Mouse (Mus musculus) lung, embryonic 15.5 days (tissue): ENCODE results near the gene Sesn1. TPM values are rescaled to one million over a fixed set of nuclear protein-coding genes. Genes with fewer than 3 reads are reported as not detected.
"Not testable (repeated sequence)": the region's sequence is repeated elsewhere in the genome, so short reads cannot be mapped to it uniquely, and the experiment has no call there.

Source experiments
- ATAC-seq: fragments of 200-750 bp; cut with Nextera tagmentation; 2 replicates; pipeline ENCODE4 v1.8.0; 2017; ENCODE audit warnings: moderate number of reproducible peaks, borderline replicate concordance; ENCODE audit not compliant: low FRiP score, low TSS enrichment; ENCODE audit errors: extremely low read depth
- H3K27ac ChIP-seq: fragments of 300-500 bp; sonication (generic); 2 replicates; pipeline ENCODE4 v1.5.1; 2015; ENCODE audit warnings: moderate library complexity, mild to moderate bottlenecking, inconsistent platforms
- H3K27me3 ChIP-seq: fragments of 300-500 bp; sonication (generic); 2 replicates; pipeline ENCODE4 v1.6.1; 2015; ENCODE audit warnings: inconsistent platforms
- H3K36me3 ChIP-seq: fragments of 300-500 bp; sonication (generic); 2 replicates; pipeline ENCODE4 v1.6.1; 2015; ENCODE audit warnings: inconsistent platforms
- H3K4me1 ChIP-seq: fragments of 300-500 bp; sonication (generic); 2 replicates; pipeline ENCODE4 v1.6.1; 2015; ENCODE audit warnings: inconsistent platforms
- H3K4me2 ChIP-seq: fragments of 300-500 bp; sonication (generic); 2 replicates; pipeline ENCODE4 v1.6.1; 2015; ENCODE audit warnings: inconsistent platforms, mild to moderate bottlenecking, moderate library complexity
- H3K4me3 ChIP-seq: fragments of 300-500 bp; sonication (generic); 2 replicates; pipeline ENCODE4 v1.5.1; 2015; ENCODE audit warnings: mild to moderate bottlenecking, inconsistent platforms
- H3K9ac ChIP-seq: fragments of 300-500 bp; sonication (generic); 2 replicates; pipeline ENCODE4 v1.6.1; 2015; ENCODE audit warnings: inconsistent platforms
- H3K9me3 ChIP-seq: fragments of 300-500 bp; sonication (generic); 2 replicates; pipeline ENCODE4 v1.6.1; 2016; ENCODE audit warnings: inconsistent platforms
- WGBS: fragments of 180-500 bp; shearing (Covaris S2); methylation state at CpG from one replicate; pipeline ENCODE4 v1.1.7; 2015; 5-methylcytosine and 5-hydroxymethylcytosine counted together
- polyA plus RNA-seq: library from polyadenylated mRNA; unstranded; fragments of >200 nt; fragmentation: Nextera tagmentation; extraction: Ambion mirVana; gene quantifications from 2 replicates; pipeline ENCODE4 v1.2.1, GENCODE M21; 2015

Sesn1 gene
- polyA plus RNA-seq, 1 experiment from 2014 or later: 33.2 TPM

GRCm38 (mm10) chr10:41823282-41823675, 13.5 kb downstream of the Sesn1 start:
- H3K27me3 ChIP-seq, H3K4me2 ChIP-seq, H3K4me3 ChIP-seq, ATAC-seq, H3K9me3 ChIP-seq, H3K9ac ChIP-seq, H3K36me3 ChIP-seq, H3K4me1 ChIP-seq, H3K27ac ChIP-seq: not testable (repeated sequence)
- 91% methylated on average over 4 of the region's 4 CpGs for WGBS

- H3K4me2 ChIP-seq: no peak overlapping the region
- H3K27me3 ChIP-seq: no peaks in the 10 kb centered on the region
- H3K27ac ChIP-seq: no peak overlapping the region
- no peak overlapping the region for H3K4me3 ChIP-seq
- H3K9me3 ChIP-seq: no peaks in the 10 kb centered on the region
- H3K9ac ChIP-seq: no peak overlapping the region
- 55% methylated on average over 4 of the region's 4 CpGs for WGBS
- ATAC-seq: no peak
- no peaks in the 10 kb centered on the region for H3K36me3 ChIP-seq
- H3K4me1 ChIP-seq: no peaks in the 10 kb centered on the region
Measured at GRCm38 (mm10) chr10:41823916-41824315, 14.2 kb downstream of the Sesn1 start.

GRCm38 (mm10) chr10:41825041-41825440, 15.3 kb downstream of the Sesn1 start:
- Histone ChIP-seq H3K4me1 (no peaks in the 10 kb centered on the region), H3K4me2 (no peak overlapping the region), H3K27ac (no peak overlapping the region), H3K4me3 (no peak overlapping the region), H3K9me3 (no peaks in the 10 kb centered on the region), H3K9ac (no peak overlapping the region), H3K27me3 (no peaks in the 10 kb centered on the region), H3K36me3 (no peaks in the 10 kb centered on the region)
- ATAC-seq: no peak
- 86% methylated on average over 10 of the region's 10 CpGs for WGBS

- WGBS: 83% methylated on average over 4 of the region's 4 CpGs
- no peak overlapping the region for H3K4me3 ChIP-seq
- no peak overlapping the region for H3K4me2 ChIP-seq
- H3K27ac ChIP-seq: no peak overlapping the region
- H3K9ac ChIP-seq: no peak overlapping the region
- no peaks in the 10 kb centered on the region for H3K27me3 ChIP-seq
- no peak for ATAC-seq
- no peaks in the 10 kb centered on the region for H3K36me3 ChIP-seq
- no peaks in the 10 kb centered on the region for H3K9me3 ChIP-seq
- no peaks in the 10 kb centered on the region for H3K4me1 ChIP-seq
Measured at GRCm38 (mm10) chr10:41825996-41826395, 16.3 kb downstream of the Sesn1 start.

- Histone ChIP-seq H3K4me1 (no peaks in the 10 kb centered on the region), H3K27me3 (no peaks in the 10 kb centered on the region), H3K4me2 (no peak overlapping the region), H3K9me3 (no peaks in the 10 kb centered on the region), H3K4me3 (no peak overlapping the region), H3K9ac (no peak overlapping the region), H3K36me3 (no peaks in the 10 kb centered on the region), H3K27ac (no peak overlapping the region)
- no peak for ATAC-seq
- WGBS: 76% methylated on average over 6 of the region's 6 CpGs
Measured at GRCm38 (mm10) chr10:41826526-41827116, 16.9 kb downstream of the Sesn1 start.

GRCm38 (mm10) chr10:41827784-41828183, 18.0 kb downstream of the Sesn1 start:
- H3K36me3 ChIP-seq: no peaks in the 10 kb centered on the region
- ATAC-seq: no peak
- no peaks in the 10 kb centered on the region for H3K9me3 ChIP-seq
- WGBS: 86% methylated on average over 4 of the region's 4 CpGs
- H3K4me1 ChIP-seq: no peaks in the 10 kb centered on the region
- H3K27me3 ChIP-seq: no peaks in the 10 kb centered on the region
- no peak overlapping the region for H3K9ac ChIP-seq
- H3K27ac ChIP-seq: no peak overlapping the region
- H3K4me2 ChIP-seq: no peak overlapping the region
- H3K4me3 ChIP-seq: no peak overlapping the region

- WGBS: 81% methylated on average over 5 of the region's 5 CpGs
- Histone ChIP-seq H3K36me3 (no peaks in the 10 kb centered on the region), H3K9me3 (no peaks in the 10 kb centered on the region), H3K4me1 (no peaks in the 10 kb centered on the region), H3K27ac (no peak overlapping the region), H3K4me3 (no peak overlapping the region), H3K9ac (no peak overlapping the region), H3K4me2 (no peak overlapping the region), H3K27me3 (no peaks in the 10 kb centered on the region)
- no peak for ATAC-seq
Measured at GRCm38 (mm10) chr10:41829191-41829590, 19.5 kb downstream of the Sesn1 start.

- H3K4me2 ChIP-seq: no peak overlapping the region
- no peak for ATAC-seq
- H3K4me1 ChIP-seq: no peaks in the 10 kb centered on the region
- no peaks in the 10 kb centered on the region for H3K9me3 ChIP-seq
- 85% methylated on average over 2 of the region's 2 CpGs for WGBS
- H3K27ac ChIP-seq: no peak overlapping the region
- H3K27me3 ChIP-seq: no peaks in the 10 kb centered on the region
- H3K36me3 ChIP-seq: no peaks in the 10 kb centered on the region
- no peak overlapping the region for H3K9ac ChIP-seq
- H3K4me3 ChIP-seq: no peak overlapping the region
Measured at GRCm38 (mm10) chr10:41829980-41830379, 20.2 kb downstream of the Sesn1 start.

- Histone ChIP-seq H3K4me3 (no peak overlapping the region), H3K27ac (no peak overlapping the region), H3K9ac (no peak overlapping the region), H3K36me3 (no peaks in the 10 kb centered on the region), H3K4me1 (no peaks in the 10 kb centered on the region), H3K9me3 (no peaks in the 10 kb centered on the region), H3K27me3 (no peaks in the 10 kb centered on the region), H3K4me2 (no peak overlapping the region)
- no peak for ATAC-seq
- WGBS: 74% methylated on average over 4 of the region's 4 CpGs
Measured at GRCm38 (mm10) chr10:41830445-41830844, 20.7 kb downstream of the Sesn1 start.

- no peak for ATAC-seq
- Histone ChIP-seq H3K9ac (no peak overlapping the region), H3K4me2 (no peak overlapping the region), H3K9me3 (no peaks in the 10 kb centered on the region), H3K4me1 (no peaks in the 10 kb centered on the region), H3K36me3 (no peaks in the 10 kb centered on the region), H3K27me3 (no peaks in the 10 kb centered on the region), H3K27ac (no peak overlapping the region), H3K4me3 (no peak overlapping the region)
- WGBS: 49% methylated on average over 9 of the region's 9 CpGs
Measured at GRCm38 (mm10) chr10:41830851-41831522, 21.3 kb downstream of the Sesn1 start.

GRCm38 (mm10) chr10:41832191-41832590, 22.5 kb downstream of the Sesn1 start:
- WGBS: 51% methylated on average over 6 of the region's 6 CpGs
- H3K27me3 ChIP-seq: no peaks in the 10 kb centered on the region

GRCm38 (mm10) chr10:41834131-41834530, 24.4 kb downstream of the Sesn1 start:
- H3K4me1 ChIP-seq: no peaks in the 10 kb centered on the region
- H3K4me3 ChIP-seq: no peak overlapping the region
- H3K27ac ChIP-seq: no peak overlapping the region
- ATAC-seq: no peak
- no peaks in the 10 kb centered on the region for H3K9me3 ChIP-seq
- no peak overlapping the region for H3K4me2 ChIP-seq
- H3K36me3 ChIP-seq: no peaks in the 10 kb centered on the region
- H3K27me3 ChIP-seq: no peaks in the 10 kb centered on the region
- H3K9ac ChIP-seq: no peak overlapping the region
- 88% methylated on average over 2 of the region's 2 CpGs for WGBS

More at GRCm38 (mm10) chr10:41832191-41832590, 22.5 kb downstream of the Sesn1 start:
- H3K4me3 ChIP-seq: no peak overlapping the region
- no peak overlapping the region for H3K27ac ChIP-seq
- no peak overlapping the region for H3K4me2 ChIP-seq
- no peaks in the 10 kb centered on the region for H3K9me3 ChIP-seq
- ATAC-seq: no peak
- H3K4me1 ChIP-seq: no peaks in the 10 kb centered on the region
- H3K9ac ChIP-seq: no peak overlapping the region
- no peaks in the 10 kb centered on the region for H3K36me3 ChIP-seq
